Mouse (Mus musculus) stomach, embryonic 14.5 days (tissue): Measurements from ENCODE around the gene Gpx5. TPM values are rescaled to one million over a fixed set of nuclear protein-coding genes. Genes with fewer than 3 reads are reported as not detected.
"Not testable (repeated sequence)": the region's sequence is repeated elsewhere in the genome, so short reads cannot be mapped to it uniquely, and the experiment has no call there.

Experiments used
- ATAC-seq: fragments of 200-750 bp; cut with Nextera tagmentation; 2 replicates; pipeline ENCODE4 v1.8.0; 2017; ENCODE audit warnings: low read depth, moderate TSS enrichment; ENCODE audit not compliant: insufficient number of reproducible peaks, insufficient read depth, low FRiP score
- H3K27ac ChIP-seq: fragments of 300-500 bp; sonication (generic); 2 replicates; pipeline ENCODE4 v1.5.1; 2014; ENCODE audit warnings: mild to moderate bottlenecking, low read length, moderate library complexity, mixed read lengths
- H3K27me3 ChIP-seq: fragments of 300-500 bp; sonication (generic); 2 replicates; pipeline ENCODE4 v1.6.1; 2014; ENCODE audit warnings: low read length, control low read depth, mixed read lengths; ENCODE audit not compliant: control insufficient read depth, insufficient read depth
- H3K36me3 ChIP-seq: fragments of 300-500 bp; sonication (generic); 2 replicates; pipeline ENCODE4 v1.6.1; 2014; ENCODE audit warnings: mild to moderate bottlenecking, control low read depth, low read length, moderate library complexity, mixed read lengths; ENCODE audit not compliant: control insufficient read depth, insufficient read depth
- H3K4me1 ChIP-seq: fragments of 300-500 bp; sonication (generic); 2 replicates; pipeline ENCODE4 v1.6.1; 2014; ENCODE audit warnings: low read length, control low read depth, mixed read lengths; ENCODE audit not compliant: control insufficient read depth, insufficient read depth
- H3K4me2 ChIP-seq: fragments of 300-500 bp; sonication (generic); replicated peaks from 2 replicates; pipeline ENCODE4 v1.6.1; 2014; ENCODE audit warnings: low read depth, low read length, control low read depth
- H3K4me3 ChIP-seq: fragments of 300-500 bp; sonication (generic); 2 replicates; pipeline ENCODE4 v1.5.1; 2014; ENCODE audit warnings: low read depth, low read length, control low read depth
- H3K9ac ChIP-seq: fragments of 300-500 bp; sonication (generic); replicated peaks from 2 replicates; pipeline ENCODE4 v1.6.1; 2014; ENCODE audit warnings: low read depth, mild to moderate bottlenecking, control low read depth, low read length, moderate library complexity, mixed read lengths
- H3K9me3 ChIP-seq: fragments of 300-500 bp; sonication (generic); 2 replicates; pipeline ENCODE4 v1.6.1; 2016; ENCODE audit warnings: low read depth, low read length, control low read depth; ENCODE audit not compliant: control insufficient read depth
- WGBS: fragments of 180-500 bp; shearing (Covaris S2); extraction: QIAGEN DNeasy Blood & Tissue Kit; methylation state at CpG from one replicate; pipeline ENCODE4 v1.1.7; 2014; 5-methylcytosine and 5-hydroxymethylcytosine counted together
- polyA plus RNA-seq: library from polyadenylated mRNA; unstranded; fragments of >200 nt; fragmentation: Nextera tagmentation; extraction: Ambion mirVana; gene quantifications from 2 replicates; pipeline ENCODE4 v1.2.1, GENCODE M21; 2014

The Gpx5 gene
- polyA plus RNA-seq, 1 experiment from 2014 or later = not detected

- no peak overlapping the region for H3K4me3 ChIP-seq
- H3K9ac ChIP-seq = no peak overlapping the region
- peaks cover 6% of the 10 kb centered on the region; the same call in 1 of the 2 replicates for H3K4me1 ChIP-seq
- H3K27me3 ChIP-seq = no peaks in the 10 kb centered on the region
- ATAC-seq = no peak
- H3K9me3 ChIP-seq = no peaks in the 10 kb centered on the region
- H3K36me3 ChIP-seq = no peaks in the 10 kb centered on the region
- WGBS = 25% methylated on average over 4 of the region's 4 CpGs
- H3K27ac ChIP-seq = no peak overlapping the region
- H3K4me2 ChIP-seq = no peak overlapping the region
Observed at GRCm38 (mm10) chr13:21249022-21249421, 43.5 kb downstream of the Gpx5 start.

- H3K4me2 ChIP-seq = no peak overlapping the region
- H3K27ac ChIP-seq = no peak overlapping the region
- H3K9me3 ChIP-seq = no peaks in the 10 kb centered on the region
- H3K9ac ChIP-seq = no peak overlapping the region
- 67% methylated on average over 2 of the region's 2 CpGs for WGBS
- no peak overlapping the region for H3K4me3 ChIP-seq
- H3K36me3 ChIP-seq = no peaks in the 10 kb centered on the region
- H3K4me1 ChIP-seq = no peaks in the 10 kb centered on the region
- no peak for ATAC-seq
- H3K27me3 ChIP-seq = no peaks in the 10 kb centered on the region
Observed at GRCm38 (mm10) chr13:21246276-21246675, 46.3 kb downstream of the Gpx5 start.

GRCm38 (mm10) chr13:21244967-21245366, 47.6 kb downstream of the Gpx5 start:
- H3K4me3 ChIP-seq, H3K4me2 ChIP-seq, H3K9me3 ChIP-seq, ATAC-seq, H3K27me3 ChIP-seq, H3K27ac ChIP-seq, H3K36me3 ChIP-seq, H3K9ac ChIP-seq, H3K4me1 ChIP-seq: not testable (repeated sequence)
- WGBS = 35% methylated on average over 1 of the region's 1 CpGs

- Histone ChIP-seq H3K4me3 (no peak overlapping the region), H3K4me2 (no peak overlapping the region), H3K27me3 (no peaks in the 10 kb centered on the region), H3K36me3 (no peaks in the 10 kb centered on the region), H3K9me3 (no peaks in the 10 kb centered on the region), H3K9ac (no peak overlapping the region), H3K4me1 (no peaks in the 10 kb centered on the region), H3K27ac (no peak overlapping the region)
- 83% methylated on average over 5 of the region's 5 CpGs for WGBS
- ATAC-seq = no peak
Observed at GRCm38 (mm10) chr13:21244089-21244488, 48.4 kb downstream of the Gpx5 start.

- ATAC-seq = no peak
- peak overlapping the region; percentile 43 for H3K4me2 ChIP-seq
- no peak overlapping the region for H3K9ac ChIP-seq
- no peaks in the 10 kb centered on the region for H3K36me3 ChIP-seq
- peak overlapping the region; percentile 21 for H3K4me3 ChIP-seq
- 14% methylated on average over 13 of the region's 13 CpGs for WGBS
- no peaks in the 10 kb centered on the region for H3K27me3 ChIP-seq
- no peak overlapping the region for H3K27ac ChIP-seq
- no peaks in the 10 kb centered on the region for H3K9me3 ChIP-seq
- H3K4me1 ChIP-seq = no peaks in the 10 kb centered on the region
Observed at GRCm38 (mm10) chr13:21243196-21243595, 49.3 kb downstream of the Gpx5 start.

- ATAC-seq = no peak
- Histone ChIP-seq H3K36me3 (no peaks in the 10 kb centered on the region), H3K9ac (no peak overlapping the region), H3K4me1 (no peaks in the 10 kb centered on the region), H3K4me3 (peak overlapping the region; percentile 21), H3K27me3 (no peaks in the 10 kb centered on the region), H3K9me3 (no peaks in the 10 kb centered on the region), H3K27ac (no peak overlapping the region), H3K4me2 (peak overlapping the region; percentile 43)
- WGBS = 8% methylated on average over 16 of the region's 16 CpGs
Observed at GRCm38 (mm10) chr13:21242408-21243125, 50.0 kb downstream of the Gpx5 start.

GRCm38 (mm10) chr13:21240788-21241187, 51.7 kb downstream of the Gpx5 start:
- H3K4me2 ChIP-seq = no peak overlapping the region
- H3K9ac ChIP-seq = no peak overlapping the region
- H3K4me1 ChIP-seq = no peaks in the 10 kb centered on the region
- no peak for ATAC-seq
- WGBS = 16% methylated on average over 7 of the region's 7 CpGs
- H3K9me3 ChIP-seq = no peaks in the 10 kb centered on the region
- no peaks in the 10 kb centered on the region for H3K27me3 ChIP-seq
- no peak overlapping the region for H3K27ac ChIP-seq
- H3K4me3 ChIP-seq = no peak overlapping the region
- no peaks in the 10 kb centered on the region for H3K36me3 ChIP-seq

GRCm38 (mm10) chr13:21237161-21237560, 55.4 kb downstream of the Gpx5 start:
- no peak for ATAC-seq
- H3K27ac ChIP-seq = no peak overlapping the region
- WGBS = 73% methylated on average over 6 of the region's 6 CpGs
- H3K4me3 ChIP-seq = no peak overlapping the region
- H3K4me1 ChIP-seq = no peaks in the 10 kb centered on the region
- no peak overlapping the region for H3K9ac ChIP-seq
- H3K4me2 ChIP-seq = no peak overlapping the region
- H3K27me3 ChIP-seq = no peaks in the 10 kb centered on the region
- no peaks in the 10 kb centered on the region for H3K9me3 ChIP-seq
- no peaks in the 10 kb centered on the region for H3K36me3 ChIP-seq

- Histone ChIP-seq H3K27ac (no peak overlapping the region), H3K4me3 (no peak overlapping the region), H3K27me3 (no peaks in the 10 kb centered on the region), H3K4me2 (no peak overlapping the region), H3K4me1 (no peaks in the 10 kb centered on the region), H3K36me3 (no peaks in the 10 kb centered on the region), H3K9me3 (no peaks in the 10 kb centered on the region), H3K9ac (no peak overlapping the region)
- ATAC-seq = no peak
- 48% methylated on average over 2 of the region's 2 CpGs for WGBS
Observed at GRCm38 (mm10) chr13:21236714-21237113, 55.8 kb downstream of the Gpx5 start.
